8 mouse cellular contexts compared by ENCODE assay signal in the genomic region with DNA sequence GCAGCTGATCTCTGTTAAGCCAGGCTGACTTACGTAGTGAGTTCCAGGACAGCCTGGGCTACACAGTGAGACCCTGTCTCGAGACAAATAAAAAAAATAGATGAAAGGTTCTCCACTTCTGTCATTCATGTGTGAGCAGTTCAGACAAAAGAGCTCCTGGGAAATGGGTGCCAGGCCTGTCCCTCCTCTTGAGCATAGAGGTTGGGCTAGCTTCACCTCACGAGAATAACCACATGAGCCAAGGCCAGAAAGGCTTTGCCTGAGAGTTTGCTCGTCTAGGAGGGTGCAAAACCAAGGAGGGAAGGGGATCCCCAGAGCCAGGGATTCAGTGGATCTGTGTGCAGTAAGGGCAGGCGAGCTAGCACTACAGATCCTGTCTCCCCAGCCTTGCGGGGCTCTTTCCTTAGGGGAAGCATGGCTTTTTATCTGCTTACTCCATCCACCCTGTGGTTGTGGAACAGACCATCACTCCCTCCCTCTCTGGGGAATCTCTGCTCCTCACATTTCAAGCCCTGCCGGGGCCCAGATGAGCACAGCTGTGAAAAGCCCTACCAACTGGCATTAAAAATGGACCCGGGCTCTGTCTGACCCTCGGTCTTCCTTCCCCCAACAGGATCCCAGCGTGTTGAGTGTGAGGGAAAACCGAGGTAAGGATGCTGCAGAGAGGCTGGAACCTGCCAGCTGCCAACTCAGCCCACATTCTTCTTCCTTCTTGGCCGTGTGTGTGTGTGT. TPM values are rescaled to one million over a fixed set of nuclear protein-coding genes. Genes with fewer than 3 reads are reported as not detected.
A peak's percentile ranks its signal among the peaks of the same experiment; 100 is the strongest.
DNase-seq lines count a peak whose midpoint lies in the region; ATAC-seq and TF ChIP-seq lines count a peak whose summit lies in the region.

No protein-coding gene starts in this region.

- peak; percentile 37 for DNase-seq in embryo, embryonic 10 days (ENCODE audit: low spot score)
- no peak for DNase-seq in embryo, embryonic 9.5 days (ENCODE audit: extremely low spot score)
- DNase-seq in testis, postnatal 10 days (ENCODE audit: low spot score), result no peak
- no peak for DNase-seq in limb, embryonic 11.5 days (ENCODE audit: low spot score)
- no peak for DNase-seq in urinary bladder, postnatal 36 days (ENCODE audit: low spot score in 2 of 2)
- no peak for DNase-seq in urinary bladder, adult 18-20 months (ENCODE audit: low spot score in 2 of 2)
- no peak for DNase-seq in adrenal gland, postnatal 14 days

- H3K9ac ChIP-seq in limb, embryonic 11.5 days (ENCODE audit: low read length), result no peak overlapping the region

- no peaks in the 10 kb centered on the region for H3K36me3 ChIP-seq in testis, adult 2 months (ENCODE audit: control insufficient read depth, insufficient read depth, low read length)
- H3K36me3 ChIP-seq in limb, embryonic 11.5 days (ENCODE audit: control insufficient read depth, insufficient read depth, low read length), result no peaks in the 10 kb centered on the region

- H3K27me3 ChIP-seq in testis, adult 2 months (ENCODE audit: control insufficient read depth, insufficient read depth, low read length), result no peaks in the 10 kb centered on the region
- H3K27me3 ChIP-seq in limb, embryonic 11.5 days (ENCODE audit: control insufficient read depth, insufficient read depth, low read length), result no peaks in the 10 kb centered on the region

- peak overlapping the region; percentile 12; the same call in 1 of the 2 replicates for H3K27ac ChIP-seq in testis, adult 2 months (ENCODE audit: control insufficient read depth, insufficient read depth, low read depth, low read length)
- H3K27ac ChIP-seq in limb, embryonic 11.5 days (replicated peaks; ENCODE audit: low read depth, low read length), result peak overlapping the region; percentile 36; the same call in 1 of the 2 replicates

- H3K9me3 ChIP-seq in limb, embryonic 11.5 days (ENCODE audit: control insufficient read depth, low read length), result no peaks in the 10 kb centered on the region

- peaks cover 2% of the 10 kb centered on the region; the same call in 1 of the 2 replicates for H3K4me1 ChIP-seq in testis, adult 2 months (ENCODE audit: control insufficient read depth, insufficient read depth, low read length)
- peaks cover 14% of the 10 kb centered on the region for H3K4me1 ChIP-seq in limb, embryonic 11.5 days (ENCODE audit: control insufficient read depth, insufficient read depth, low read length)

- no peak overlapping the region for H3K4me2 ChIP-seq in limb, embryonic 11.5 days (ENCODE audit: low read depth, severe bottlenecking)

- ATAC-seq in limb, embryonic 11.5 days (ENCODE audit: insufficient number of reproducible peaks, low FRiP score, low TSS enrichment, low read depth), result no peak

- no peak for TF ChIP-seq POLR2A in testis, adult 2 months (IDR thresholded peaks at IDR 0.05; ENCODE audit: control insufficient read depth, low read depth, low read length)

- WGBS in limb, embryonic 11.5 days, result 44% methylated on average over 12 of the region's 12 CpGs

- no peak for TF ChIP-seq CTCF in testis, adult 2 months (IDR thresholded peaks at IDR 0.05; ENCODE audit: control insufficient read depth, insufficient read depth, insufficient replicate concordance, low read depth, low read length)

- H3K4me3 ChIP-seq in testis, adult 2 months (ENCODE audit: control insufficient read depth, low read depth, low read length), result no peak overlapping the region
- no peak overlapping the region for H3K4me3 ChIP-seq in limb, embryonic 11.5 days (ENCODE audit: low read depth, low read length)

RNA-seq across cellular contexts. Expression of gene Pik3c2b, which starts 32.3 kb away (rescaled TPM):
- polyA plus RNA-seq in testis, adult 2 months (2012; rRNA removed), result 1.1 and 1.3 TPM in 2 replicates
- polyA plus RNA-seq in limb, embryonic 11.5 days (2014; fragmentation: Nextera tagmentation; extraction: Ambion mirVana), result 6.4 and 7.7 TPM in 2 replicates
- total RNA-seq in adrenal gland, postnatal 14 days (2021), result 8.4 and 11.3 TPM in 2 replicates

RNA-seq across cellular contexts. Expression of gene Mdm4, which starts 47.4 kb away (rescaled TPM):
- polyA plus RNA-seq in testis, adult 2 months (2012; rRNA removed), result 39.6 and 46.7 TPM in 2 replicates
- 33.2 and 41.5 TPM in 2 replicates for polyA plus RNA-seq in limb, embryonic 11.5 days (2014; fragmentation: Nextera tagmentation; extraction: Ambion mirVana)
- total RNA-seq in adrenal gland, postnatal 14 days (2021), result 73.7 and 95.4 TPM in 2 replicates

RNA-seq across cellular contexts. Expression of gene Ppp1r15b, which starts 53.2 kb away (rescaled TPM):
- polyA plus RNA-seq in testis, adult 2 months (2012; rRNA removed), result 11.1 and 11.8 TPM in 2 replicates
- 46.7 and 55.6 TPM in 2 replicates for polyA plus RNA-seq in limb, embryonic 11.5 days (2014; fragmentation: Nextera tagmentation; extraction: Ambion mirVana)
- 84.9 and 95.0 TPM in 2 replicates for total RNA-seq in adrenal gland, postnatal 14 days (2021)
